Mouse (Mus musculus) ES-E14 (cell line): ENCODE data around the gene Wdr64.

Experiments used
- HCFC1 ChIP-seq: IDR thresholded peaks from 2 replicates; pipeline ENCODE4 v1.6.1; 2012; ENCODE audit warnings: low read length, inconsistent platforms, borderline replicate concordance; ENCODE audit not compliant: insufficient read depth
- MAFK ChIP-seq: IDR thresholded peaks from 2 replicates; pipeline ENCODE4 v1.6.1; 2014; ENCODE audit warnings: mild to moderate bottlenecking, low read depth, low read length, inconsistent platforms; ENCODE audit not compliant: insufficient read depth

DNA sequence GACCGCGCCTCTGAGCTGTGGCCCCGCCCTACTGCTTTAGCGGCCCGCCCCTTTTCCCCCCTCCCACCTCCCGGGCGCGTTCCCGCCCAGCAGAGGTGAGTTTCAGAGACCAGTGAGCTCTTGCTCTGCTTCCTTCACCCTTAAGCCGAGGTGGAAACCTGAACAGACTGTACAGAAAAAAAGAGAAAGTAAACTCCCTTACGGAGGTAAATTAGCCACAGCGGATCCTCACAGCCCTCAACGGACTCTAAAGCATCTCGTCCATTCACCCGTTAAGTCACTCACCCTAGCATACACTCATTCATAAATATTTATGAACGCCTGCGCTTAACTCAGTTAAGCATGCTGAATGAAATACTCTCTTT lies 5.4 kb upstream of the Wdr64 start:
- TF ChIP-seq MAFK (no peak), HCFC1 (no peak)
